Mouse (Mus musculus) MEL (cell line): ENCODE measurements around the gene Tex9. TPM values are rescaled to one million over a fixed set of nuclear protein-coding genes. Genes with fewer than 3 reads are reported as not detected.

Experiments used
- DNase-seq: peaks from one replicate; pipeline ENCODE4 v3.0.0; 2011; ENCODE audit warnings: low read depth, low spot score
- H3K27ac ChIP-seq: 2 replicates; pipeline ENCODE4 v1.5.1; 2012; ENCODE audit warnings: low read depth, mild to moderate bottlenecking, control low read depth, low read length, moderate library complexity; ENCODE audit not compliant: control insufficient read depth
- H3K27me3 ChIP-seq, 2 experiments: fragments of 150-350 bp in 1 of 2; sonication (generic) in 1 of 2; 2 replicates each; pipeline ENCODE4 v1.6.1; 2012; ENCODE audit warnings: low read length in 2 of 2, mild to moderate bottlenecking in 2 of 2, improper control_type of control experiment in 1 of 2, moderate library complexity in 1 of 2; ENCODE audit not compliant: insufficient read depth in 2 of 2, control insufficient read depth in 1 of 2
- H3K36me3 ChIP-seq, 2 experiments: 2 replicates each; pipeline ENCODE4 v1.6.1; 2012 to 2014; ENCODE audit warnings: low read length in 2 of 2, improper control_type of control experiment in 1 of 2, inconsistent platforms in 1 of 2, mild to moderate bottlenecking in 1 of 2; ENCODE audit not compliant: insufficient read depth in 2 of 2, control insufficient read depth in 1 of 2
- H3K4me1 ChIP-seq, 2 experiments: fragments of 150-350 bp in 1 of 2; sonication (generic) in 1 of 2; 2 replicates each; pipeline ENCODE4 v1.6.1; 2012; ENCODE audit warnings: low read length in 2 of 2, improper control_type of control experiment in 1 of 2, mild to moderate bottlenecking in 1 of 2; ENCODE audit not compliant: insufficient read depth in 2 of 2, control insufficient read depth in 1 of 2
- H3K4me3 ChIP-seq, 2 experiments: fragments of 150-350 bp in 1 of 2; sonication (generic) in 1 of 2; 2 replicates each; pipeline ENCODE4 v1.5.1; 2012; ENCODE audit warnings: low read depth in 2 of 2, low read length in 2 of 2, mild to moderate bottlenecking in 2 of 2, moderate library complexity in 2 of 2, control low read depth in 1 of 2, improper control_type of control experiment in 1 of 2; ENCODE audit not compliant: control insufficient read depth in 1 of 2, insufficient read depth in 1 of 2
- H3K79me2 ChIP-seq: 2 replicates; pipeline ENCODE4 v1.6.1; 2012; ENCODE audit warnings: mild to moderate bottlenecking, low read length, moderate library complexity; ENCODE audit not compliant: control insufficient read depth, poor library complexity, insufficient read depth
- H3K9ac ChIP-seq: 2 replicates; pipeline ENCODE4 v1.6.1; 2012; ENCODE audit warnings: low read depth, mild to moderate bottlenecking, control low read depth, low read length, moderate library complexity; ENCODE audit not compliant: control insufficient read depth, poor library complexity, severe bottlenecking
- H3K9me3 ChIP-seq: fragments of 150-350 bp; sonication (generic); replicated peaks from 2 replicates; pipeline ENCODE4 v1.6.1; 2012; ENCODE audit warnings: mild to moderate bottlenecking, low read length, improper control_type of control experiment, moderate library complexity; ENCODE audit not compliant: insufficient read depth
- BHLHE40 ChIP-seq: IDR thresholded peaks from 2 replicates; pipeline ENCODE4 v1.6.1; 2012; ENCODE audit warnings: low read depth, mild to moderate bottlenecking, inconsistent platforms, low read length, improper control_type of control experiment, borderline replicate concordance
- CHD1 ChIP-seq: IDR thresholded peaks from 2 replicates; pipeline ENCODE4 v1.6.1; 2012; ENCODE audit warnings: low read depth, mild to moderate bottlenecking, inconsistent platforms, low read length, improper control_type of control experiment
- CHD2 ChIP-seq: IDR thresholded peaks from 2 replicates; pipeline ENCODE4 v1.6.1; 2011; ENCODE audit warnings: low read length, improper control_type of control experiment
- CTCF ChIP-seq, 3 experiments: IDR thresholded peaks in 2 of 3; conservative IDR thresholded peaks in 1 of 3; 2 replicates each; pipeline ENCODE4 v1.5.1; 2011 to 2012; ENCODE audit warnings: low read length in 3 of 3, low read depth in 2 of 3, mild to moderate bottlenecking in 2 of 3, improper control_type of control experiment in 1 of 3, inconsistent platforms in 1 of 3, mixed read lengths in 1 of 3, moderate library complexity in 1 of 3; ENCODE audit not compliant: control insufficient read depth in 1 of 3, insufficient read depth in 1 of 3, poor library complexity in 1 of 3, severe bottlenecking in 1 of 3
- E2F4 ChIP-seq: IDR thresholded peaks from 2 replicates; pipeline ENCODE4 v1.6.1; 2011; ENCODE audit warnings: low read depth, low read length, improper control_type of control experiment, borderline replicate concordance
- ELF1 ChIP-seq: IDR thresholded peaks from 2 replicates; pipeline ENCODE4 v1.6.1; 2014; ENCODE audit warnings: low read depth, mild to moderate bottlenecking, inconsistent platforms, low read length, improper control_type of control experiment, moderate library complexity
- EP300 ChIP-seq, 2 experiments: IDR thresholded peaks; 2 replicates each; pipeline ENCODE4 v1.6.1; 2011; ENCODE audit warnings: improper control_type of control experiment in 2 of 2, low read length in 2 of 2, low read depth in 1 of 2, mild to moderate bottlenecking in 1 of 2
- ETS1 ChIP-seq: IDR thresholded peaks from 2 replicates; pipeline ENCODE4 v1.6.1; 2012; ENCODE audit warnings: low read depth, mild to moderate bottlenecking, inconsistent platforms, low read length, improper control_type of control experiment, moderate library complexity
- GABPA ChIP-seq: IDR thresholded peaks from 2 replicates; pipeline ENCODE4 v1.6.1; 2012; ENCODE audit warnings: low read depth, mild to moderate bottlenecking, inconsistent platforms, low read length, improper control_type of control experiment, moderate library complexity
- GATA1 ChIP-seq: IDR thresholded peaks from 2 replicates; pipeline ENCODE4 v1.6.1; 2011; ENCODE audit warnings: low read depth, low read length, improper control_type of control experiment
- HCFC1 ChIP-seq: IDR thresholded peaks from 2 replicates; pipeline ENCODE4 v1.6.1; 2012; ENCODE audit warnings: low read depth, mild to moderate bottlenecking, inconsistent platforms, low read length, improper control_type of control experiment, moderate library complexity
- JUND ChIP-seq: IDR thresholded peaks from 2 replicates; pipeline ENCODE4 v1.6.1; 2011; ENCODE audit warnings: low read depth, mild to moderate bottlenecking, improper control_type of control experiment, low read length
- KAT2A ChIP-seq: conservative IDR thresholded peaks from 2 replicates; pipeline ENCODE4 v1.6.1; 2012; ENCODE audit warnings: low read depth, low read length, improper control_type of control experiment, inconsistent platforms
- MAFK ChIP-seq: IDR thresholded peaks from 2 replicates; pipeline ENCODE4 v1.6.1; 2011; ENCODE audit warnings: low read depth, mild to moderate bottlenecking, low read length, improper control_type of control experiment, borderline replicate concordance
- MAX ChIP-seq: IDR thresholded peaks from 2 replicates; pipeline ENCODE4 v1.6.1; 2011; ENCODE audit warnings: low read length, improper control_type of control experiment
- MAZ ChIP-seq: IDR thresholded peaks from 2 replicates; pipeline ENCODE4 v1.6.1; 2012; ENCODE audit warnings: low read depth, mild to moderate bottlenecking, inconsistent platforms, low read length, improper control_type of control experiment
- MEF2A ChIP-seq: IDR thresholded peaks from 2 replicates; pipeline ENCODE4 v1.6.1; 2014; ENCODE audit warnings: low read depth, mild to moderate bottlenecking, inconsistent platforms, low read length, improper control_type of control experiment; ENCODE audit not compliant: poor library complexity, insufficient replicate concordance, severe bottlenecking; ENCODE audit errors: extremely low read depth
- MXI1 ChIP-seq: IDR thresholded peaks from 2 replicates; pipeline ENCODE4 v1.6.1; 2011; ENCODE audit warnings: mild to moderate bottlenecking, low read depth, low read length, improper control_type of control experiment
- MYB ChIP-seq: IDR thresholded peaks from 2 replicates; pipeline ENCODE4 v1.6.1; 2011; ENCODE audit warnings: mild to moderate bottlenecking, low read depth, low read length, improper control_type of control experiment
- MYC ChIP-seq: IDR thresholded peaks from 2 replicates; pipeline ENCODE4 v1.6.1; 2011; ENCODE audit warnings: low read depth, mild to moderate bottlenecking, low read length, improper control_type of control experiment, moderate library complexity
- NELFE ChIP-seq: IDR thresholded peaks from 2 replicates; pipeline ENCODE4 v1.6.1; 2011; ENCODE audit warnings: low read depth, low read length, improper control_type of control experiment
- NRF1 ChIP-seq: IDR thresholded peaks from 2 replicates; pipeline ENCODE4 v1.6.1; 2014; ENCODE audit warnings: low read depth, mild to moderate bottlenecking, inconsistent platforms, low read length, improper control_type of control experiment, moderate library complexity; ENCODE audit not compliant: poor library complexity, insufficient read depth, severe bottlenecking
- POLR2A ChIP-seq, 2 experiments: IDR thresholded peaks; 2 replicates each; pipeline ENCODE4 v1.6.1; 2011 to 2012; ENCODE audit warnings: low read length in 2 of 2, mild to moderate bottlenecking in 2 of 2, control low read depth in 1 of 2, improper control_type of control experiment in 1 of 2, low read depth in 1 of 2, moderate library complexity in 1 of 2; ENCODE audit not compliant: control insufficient read depth in 1 of 2, insufficient read depth in 1 of 2, poor library complexity in 1 of 2
- POLR2AphosphoS2 ChIP-seq: IDR thresholded peaks from 2 replicates; pipeline ENCODE4 v1.6.1; 2011; ENCODE audit warnings: low read length, improper control_type of control experiment
- POLR2AphosphoS5 ChIP-seq: IDR thresholded peaks from 2 replicates; pipeline ENCODE4 v1.6.1; 2012; ENCODE audit warnings: low read depth, borderline replicate concordance, mild to moderate bottlenecking, inconsistent platforms, low read length, moderate library complexity, mixed read lengths
- RAD21 ChIP-seq: IDR thresholded peaks from 2 replicates; pipeline ENCODE4 v1.6.1; 2011; ENCODE audit warnings: mild to moderate bottlenecking, low read depth, low read length, improper control_type of control experiment
- RCOR1 ChIP-seq: IDR thresholded peaks from 2 replicates; pipeline ENCODE4 v1.6.1; 2012; ENCODE audit warnings: low read depth, mild to moderate bottlenecking, inconsistent platforms, low read length, improper control_type of control experiment
- SIN3A ChIP-seq: IDR thresholded peaks from 2 replicates; pipeline ENCODE4 v1.6.1; 2012; ENCODE audit warnings: low read length, improper control_type of control experiment, inconsistent platforms
- SMC3 ChIP-seq: IDR thresholded peaks from 2 replicates; pipeline ENCODE4 v1.6.1; 2011; ENCODE audit warnings: low read depth, low read length, improper control_type of control experiment
- TAL1 ChIP-seq: IDR thresholded peaks from 2 replicates; pipeline ENCODE4 v1.6.1; 2012; ENCODE audit warnings: mild to moderate bottlenecking, inconsistent platforms, low read length, moderate library complexity, mixed read lengths
- TBP ChIP-seq: IDR thresholded peaks from 2 replicates; pipeline ENCODE4 v1.8.0; 2011; ENCODE audit warnings: low read depth, low read length, improper control_type of control experiment
- TCF12 ChIP-seq: IDR thresholded peaks from 2 replicates; pipeline ENCODE4 v1.6.1; 2014; ENCODE audit warnings: low read depth, mild to moderate bottlenecking, inconsistent platforms, low read length, improper control_type of control experiment, moderate library complexity
- UBTF ChIP-seq: IDR thresholded peaks from 2 replicates; pipeline ENCODE4 v1.6.1; 2012; ENCODE audit warnings: low read depth, mild to moderate bottlenecking, inconsistent platforms, low read length, improper control_type of control experiment, moderate library complexity, borderline replicate concordance; ENCODE audit not compliant: insufficient read depth
- USF1 ChIP-seq: IDR thresholded peaks from 2 replicates; pipeline ENCODE4 v1.6.1; 2014; ENCODE audit warnings: low read depth, mild to moderate bottlenecking, inconsistent platforms, low read length, improper control_type of control experiment, moderate library complexity
- USF2 ChIP-seq, 2 experiments: IDR thresholded peaks; 2 replicates each; pipeline ENCODE4 v1.6.1; 2011 to 2012; ENCODE audit warnings: improper control_type of control experiment in 2 of 2, low read length in 2 of 2, borderline replicate concordance in 1 of 2, inconsistent platforms in 1 of 2, low read depth in 1 of 2, mild to moderate bottlenecking in 1 of 2; ENCODE audit not compliant: insufficient read depth in 1 of 2
- ZC3H11A ChIP-seq: IDR thresholded peaks from 2 replicates; pipeline ENCODE4 v1.6.1; 2012; ENCODE audit warnings: low read depth, mild to moderate bottlenecking, inconsistent platforms, low read length, improper control_type of control experiment
- ZKSCAN1 ChIP-seq: IDR thresholded peaks from 2 replicates; pipeline ENCODE4 v1.6.1; 2012; ENCODE audit warnings: low read depth, mild to moderate bottlenecking, inconsistent platforms, low read length, improper control_type of control experiment, moderate library complexity
- ZMIZ1 ChIP-seq: IDR thresholded peaks from 2 replicates; pipeline ENCODE4 v1.6.1; 2012; ENCODE audit warnings: low read depth, mild to moderate bottlenecking, inconsistent platforms, low read length, improper control_type of control experiment, moderate library complexity
- ZNF384 ChIP-seq: IDR thresholded peaks from 2 replicates; pipeline ENCODE4 v1.6.1; 2012; ENCODE audit warnings: low read depth, mild to moderate bottlenecking, inconsistent platforms, low read length, improper control_type of control experiment
- polyA plus RNA-seq, 2 experiments: library from polyadenylated mRNA; stranded (reverse) in 1 of 2; unstranded in 1 of 2; fragments of >175 nt in 1 of 2; fragments of >200 nt in 1 of 2; gene quantifications; 2 replicates each; pipeline versions ENCODE4 v1.2.1 to v1.2.4; 2012; ENCODE audit warnings: low replicate concordance in 2 of 2, low read depth in 1 of 2; ENCODE audit not compliant: insufficient read length in 2 of 2, insufficient read depth in 1 of 2, missing spikeins in 1 of 2
- total RNA-seq: library from RNA; depleted of rRNA; stranded (reverse); fragments of 300-350 nt; gene quantifications from 2 replicates; pipeline ENCODE4 v1.2.3, GENCODE M21; 2012

The Tex9 gene
- total and polyA plus RNA-seq, 3 experiments = 7.0 to 17.1 TPM; not detected in 1

- peak; percentile 75 for DNase-seq
- no peak overlapping the region for H3K4me3 ChIP-seq
Measured at GRCm38 (mm10) chr9:72448026-72448425, 44.0 kb downstream of the Tex9 start.

GRCm38 (mm10) chr9:72441927-72442715, 49.9 kb downstream of the Tex9 start:
- Histone ChIP-seq H3K27me3 (no peaks in the 10 kb centered on the region), H3K36me3 (peaks cover 12 to 33% of the 10 kb centered on the region in 2 experiments), H3K9ac (peak overlapping the region; percentile 56), H3K27ac (peak overlapping the region; percentile 91), H3K79me2 (peaks cover 17% of the 10 kb centered on the region), H3K4me3 (peak overlapping the region; percentile 27 to 39), H3K9me3 (no peaks in the 10 kb centered on the region), H3K4me1 (peaks cover 12 to 13% of the 10 kb centered on the region in 2 experiments)
- no peak for DNase-seq
- 0 out of 2 replicates have a peak, but pooled peaks have one; percentile 10 for TF ChIP-seq GATA1
- peak; percentile 50 for TF ChIP-seq TCF12
- peak; percentile 87 for TF ChIP-seq ZNF384
- TF ChIP-seq MAX = 0 out of 2 replicates have a peak, but pooled peaks have one; percentile 28
- no peak for TF ChIP-seq MAFK
- peak; percentile 39 to 56; a peak in 3 of 4 replicates for TF ChIP-seq EP300 (IDR thresholded peaks at IDR 0.05; ENCODE audit: low read depth in 1 of 2, low read length in 2 of 2)
- no peak for TF ChIP-seq ELF1
- 0 out of 4 replicates have a peak, but pooled peaks of 1 of the 2 experiments have one; percentile 7 for TF ChIP-seq USF2 (IDR thresholded peaks at IDR 0.05; ENCODE audit: borderline replicate concordance in 1 of 2, insufficient read depth in 1 of 2, low read depth in 1 of 2, low read length in 2 of 2)
- TF ChIP-seq BHLHE40 = peak; percentile 51; the same call in 1 of the 2 replicates

More at GRCm38 (mm10) chr9:72448026-72448425, 44.0 kb downstream of the Tex9 start:
- Histone ChIP-seq H3K4me1 (peaks cover 13 to 16% of the 10 kb centered on the region in 2 experiments), H3K27me3 (no peaks in the 10 kb centered on the region), H3K36me3 (peaks cover 39 to 43% of the 10 kb centered on the region in 2 experiments), H3K9me3 (no peaks in the 10 kb centered on the region), H3K27ac (no peak overlapping the region), H3K79me2 (peaks cover 5% of the 10 kb centered on the region; the same call in 1 of the 2 replicates), H3K9ac (no peak overlapping the region)
- TF ChIP-seq ZMIZ1 (no peak), MXI1 (no peak), TBP (no peak), MEF2A (no peak), NELFE (no peak), CTCF (IDR thresholded peaks at IDR 0.05 in 2 of 3, conservative IDR thresholded peaks at IDR 0.05 in 1 of 3; ENCODE audit: control insufficient read depth in 1 of 3, insufficient read depth in 1 of 3, low read depth in 2 of 3, low read length in 3 of 3, poor library complexity in 1 of 3, severe bottlenecking in 1 of 3) (peak; percentile 65 to 76 (median 72)), USF2 (IDR thresholded peaks at IDR 0.05; ENCODE audit: borderline replicate concordance in 1 of 2, insufficient read depth in 1 of 2, low read depth in 1 of 2, low read length in 2 of 2) (no peak), GATA1 (no peak), UBTF (no peak), ZC3H11A (peak; percentile 41; the same call in 1 of the 2 replicates), BHLHE40 (0 out of 2 replicates have a peak, but pooled peaks have one; percentile 17), ZKSCAN1 (no peak), E2F4 (no peak), SMC3 (peak; percentile 66), POLR2AphosphoS5 (no peak), GABPA (no peak), MYC (no peak), CHD1 (no peak), MYB (no peak), SIN3A (no peak), POLR2AphosphoS2 (no peak), USF1 (no peak), TCF12 (no peak), RCOR1 (no peak), MAZ (no peak), EP300 (IDR thresholded peaks at IDR 0.05; ENCODE audit: low read depth in 1 of 2, low read length in 2 of 2) (no peak), MAX (no peak), HCFC1 (no peak), JUND (no peak), ELF1 (no peak), RAD21 (peak; percentile 59), NRF1 (no peak), ETS1 (no peak), KAT2A (no peak), TAL1 (no peak), POLR2A (IDR thresholded peaks at IDR 0.05; ENCODE audit: control insufficient read depth in 1 of 2, insufficient read depth in 1 of 2, low read depth in 1 of 2, low read length in 2 of 2, poor library complexity in 1 of 2) (no peak), CHD2 (no peak)
